Mouse (Mus musculus) hindbrain, embryonic 10.5 days (tissue): ENCODE results near the gene Nppc. TPM values are rescaled to one million over a fixed set of nuclear protein-coding genes. Genes with fewer than 3 reads are reported as not detected.

ENCODE experiments used
- DNase-seq: peaks from one replicate; pipeline ENCODE4 v3.0.0-alpha.2; 2017; ENCODE audit warnings: low spot score
- H3K27ac ChIP-seq: fragments of 300-500 bp; sonication (generic); 2 replicates; pipeline ENCODE4 v1.5.1; 2016; ENCODE audit warnings: mild to moderate bottlenecking, moderate library complexity
- H3K27me3 ChIP-seq: fragments of 300-500 bp; sonication (generic); 2 replicates; pipeline ENCODE4 v1.6.1; 2016; ENCODE audit warnings: mild to moderate bottlenecking; ENCODE audit not compliant: poor library complexity, insufficient read depth, severe bottlenecking
- H3K36me3 ChIP-seq: fragments of 300-500 bp; sonication (generic); 2 replicates; pipeline ENCODE4 v1.6.1; 2016; ENCODE audit warnings: mild to moderate bottlenecking, moderate library complexity
- H3K4me1 ChIP-seq: fragments of 300-500 bp; sonication (generic); replicated peaks from 2 replicates; pipeline ENCODE4 v1.6.1; 2016; ENCODE audit warnings: mild to moderate bottlenecking
- H3K4me3 ChIP-seq: fragments of 300-500 bp; sonication (generic); 2 replicates; pipeline ENCODE4 v1.5.1; 2016; ENCODE audit warnings: mild to moderate bottlenecking, moderate library complexity
- H3K9me3 ChIP-seq: fragments of 300-500 bp; sonication (generic); 2 replicates; pipeline ENCODE4 v1.6.1; 2016; ENCODE audit warnings: mild to moderate bottlenecking, moderate library complexity
- WGBS: fragments of 180-500 bp; shearing (Covaris S2); methylation state at CpG from one replicate; pipeline ENCODE4 v1.1.7; 2016; 5-methylcytosine and 5-hydroxymethylcytosine counted together
- polyA plus RNA-seq: library from polyadenylated mRNA; unstranded; fragments of >200 nt; fragmentation: Nextera tagmentation; extraction: Ambion mirVana; gene quantifications from 2 replicates; pipeline ENCODE4 v1.2.1, GENCODE M21; 2016

The Nppc gene
- 12.9 and 19.8 TPM in 2 replicates for polyA plus RNA-seq

DNA sequence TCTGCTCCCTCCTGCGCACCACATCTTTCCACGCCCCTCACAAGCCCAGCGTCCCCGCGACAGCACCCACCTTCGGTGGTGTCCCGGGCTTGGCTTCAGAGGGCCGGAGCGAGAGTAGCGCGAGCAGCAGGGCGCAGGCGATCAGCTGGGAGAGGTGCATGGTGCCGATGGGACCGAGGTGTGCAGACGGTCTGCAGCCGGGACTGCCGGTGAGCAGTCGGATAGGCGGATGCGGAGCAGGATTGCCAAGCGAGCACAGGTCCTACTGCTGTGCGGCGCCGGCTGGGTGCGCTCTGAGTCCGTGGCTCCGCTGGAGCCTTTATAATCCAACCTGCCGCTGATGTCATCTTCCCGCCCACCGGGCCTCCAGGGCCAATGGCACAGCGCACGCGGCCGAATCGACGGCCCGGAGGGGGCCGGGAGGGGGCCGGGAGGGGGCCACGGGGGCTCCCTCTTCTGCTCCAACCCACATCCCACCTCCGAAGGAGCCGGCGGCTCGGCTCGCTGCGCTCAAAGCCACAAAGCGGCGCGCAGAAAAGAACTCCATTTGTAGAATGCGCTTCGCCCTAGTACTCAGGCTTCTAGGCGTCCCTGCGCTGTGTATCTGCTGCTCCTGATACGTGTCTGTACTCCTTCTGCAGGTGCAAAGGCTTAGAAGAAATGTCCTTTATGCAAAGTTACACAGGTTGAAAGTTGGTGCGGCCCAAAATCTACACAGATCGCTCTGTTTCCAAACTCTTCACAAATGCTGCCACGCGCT lies at the start of gene Nppc:
Nppc (minus strand) TSS at position 293 of the 760 bp plus-strand sequence.
- H3K9me3 ChIP-seq: no peaks in the 10 kb centered on the region
- H3K27me3 ChIP-seq: peaks cover 80% of the 10 kb centered on the region
- H3K4me3 ChIP-seq: peak within 1 kb of the TSS; percentile 73
- peaks cover 25% of the 10 kb centered on the region for H3K4me1 ChIP-seq
- peak within 1 kb of the TSS; percentile 81 for H3K27ac ChIP-seq
- 4% methylated on average over 59 of the region's 59 CpGs for WGBS
- peak; percentile 82 for DNase-seq
- no peaks in the 10 kb centered on the region for H3K36me3 ChIP-seq

DNA sequence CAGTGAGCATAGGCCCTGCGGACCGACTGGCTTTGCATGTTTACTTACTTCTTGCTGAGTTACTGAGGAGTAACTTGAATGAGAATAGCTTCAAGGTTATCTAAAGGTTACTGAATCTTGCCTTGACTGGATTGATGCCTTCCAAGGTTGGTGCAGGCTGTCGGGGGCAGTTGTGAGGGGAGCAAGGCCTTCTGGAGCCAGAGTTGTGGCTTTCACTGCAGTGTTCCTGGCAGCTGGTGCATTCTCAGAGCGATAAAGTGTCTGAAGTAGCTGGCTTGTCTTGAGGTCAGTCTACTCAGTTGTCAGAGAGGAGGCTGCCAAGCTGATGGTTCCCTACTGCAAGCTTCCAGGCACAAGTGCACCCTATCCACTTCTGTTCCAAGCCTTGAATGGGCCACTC lies 49.0 kb upstream of the Nppc start:
- no peaks in the 10 kb centered on the region for H3K27me3 ChIP-seq
- 95% methylated on average over 4 of the region's 4 CpGs for WGBS

DNA sequence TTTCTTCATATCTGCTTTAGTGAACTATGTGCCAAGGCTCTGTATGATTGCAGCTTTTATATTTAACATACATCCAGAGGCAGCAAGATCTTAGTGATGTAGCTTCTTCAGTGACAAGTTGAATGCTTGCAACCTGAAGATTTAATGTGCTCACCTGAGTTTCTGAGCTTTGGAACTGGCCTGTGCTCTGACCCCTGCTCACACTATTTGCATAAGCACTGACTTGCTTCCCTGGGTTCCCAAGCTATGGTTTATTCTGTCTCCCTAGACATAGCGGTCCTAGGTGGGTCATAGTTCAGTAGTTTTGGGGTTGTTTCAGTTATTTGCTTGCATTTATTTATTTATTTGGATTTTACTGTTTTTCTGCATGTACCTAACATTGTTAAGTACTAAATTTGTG lies 47.8 kb upstream of the Nppc start:
- H3K4me1 ChIP-seq: no peaks in the 10 kb centered on the region
- H3K27me3 ChIP-seq: no peaks in the 10 kb centered on the region
- no peak for DNase-seq
- no peak overlapping the region for H3K27ac ChIP-seq
- H3K9me3 ChIP-seq: no peaks in the 10 kb centered on the region
- no peak overlapping the region for H3K4me3 ChIP-seq
- WGBS: 90% methylated on average over 1 of the region's 1 CpGs
- H3K36me3 ChIP-seq: no peaks in the 10 kb centered on the region; the same call in 1 of the 2 replicates

More for the DNA sequence above, 49.0 kb upstream of the Nppc start:
- Histone ChIP-seq H3K4me3 (no peak overlapping the region), H3K36me3 (no peaks in the 10 kb centered on the region; the same call in 1 of the 2 replicates), H3K4me1 (no peaks in the 10 kb centered on the region), H3K27ac (no peak overlapping the region), H3K9me3 (no peaks in the 10 kb centered on the region)
- DNase-seq: no peak

DNA sequence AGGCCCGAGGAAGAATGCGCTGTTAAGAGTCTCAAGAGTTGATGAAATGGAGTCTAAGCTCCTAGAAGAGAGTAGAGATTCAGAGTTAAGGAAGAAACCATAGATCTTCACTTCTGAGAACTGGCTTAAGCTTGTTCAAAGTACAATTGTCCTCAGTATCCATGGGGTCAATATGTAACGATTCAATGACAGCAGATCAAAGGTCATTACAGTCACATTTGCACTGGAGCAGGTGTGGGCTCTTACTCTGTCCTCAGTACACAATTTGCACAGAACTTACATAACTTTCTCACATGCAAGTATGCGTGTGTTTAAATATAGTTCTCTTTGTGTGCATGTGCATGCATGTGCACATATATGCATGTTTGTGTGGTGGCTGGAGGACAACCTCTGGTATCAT lies 42.7 kb upstream of the Nppc start:
- DNase-seq: no peak
- Histone ChIP-seq H3K4me1 (no peaks in the 10 kb centered on the region), H3K4me3 (no peak overlapping the region), H3K9me3 (no peaks in the 10 kb centered on the region), H3K27me3 (no peaks in the 10 kb centered on the region), H3K36me3 (no peaks in the 10 kb centered on the region; the same call in 1 of the 2 replicates), H3K27ac (no peak overlapping the region)
- 93% methylated on average over 4 of the region's 4 CpGs for WGBS

DNA sequence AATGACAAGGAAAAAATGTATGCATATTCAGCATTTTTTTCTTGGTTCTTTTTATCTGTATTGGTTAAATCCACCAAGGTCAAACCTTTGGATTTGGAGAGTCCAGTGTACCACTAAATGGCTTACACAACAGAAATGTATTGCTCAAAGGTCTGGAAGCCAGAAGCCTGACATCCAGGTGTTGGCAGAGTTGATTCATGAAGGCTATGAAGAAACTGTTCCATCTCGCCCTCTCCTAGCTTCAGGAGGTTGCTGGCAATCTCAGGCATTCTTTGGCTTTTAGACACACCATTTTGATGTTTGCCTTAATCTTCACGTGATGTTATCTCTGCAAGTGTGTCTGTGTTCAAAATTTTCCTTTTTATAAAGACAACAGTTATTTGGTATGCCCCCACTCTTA lies 41.7 kb upstream of the Nppc start:
- H3K4me1 ChIP-seq: no peaks in the 10 kb centered on the region
- H3K27me3 ChIP-seq: no peaks in the 10 kb centered on the region
- H3K36me3 ChIP-seq: no peaks in the 10 kb centered on the region; the same call in 1 of the 2 replicates
- H3K9me3 ChIP-seq: no peaks in the 10 kb centered on the region
- WGBS: 89% methylated on average over 2 of the region's 2 CpGs
- H3K4me3 ChIP-seq: no peak overlapping the region
- no peak for DNase-seq
- H3K27ac ChIP-seq: no peak overlapping the region

DNA sequence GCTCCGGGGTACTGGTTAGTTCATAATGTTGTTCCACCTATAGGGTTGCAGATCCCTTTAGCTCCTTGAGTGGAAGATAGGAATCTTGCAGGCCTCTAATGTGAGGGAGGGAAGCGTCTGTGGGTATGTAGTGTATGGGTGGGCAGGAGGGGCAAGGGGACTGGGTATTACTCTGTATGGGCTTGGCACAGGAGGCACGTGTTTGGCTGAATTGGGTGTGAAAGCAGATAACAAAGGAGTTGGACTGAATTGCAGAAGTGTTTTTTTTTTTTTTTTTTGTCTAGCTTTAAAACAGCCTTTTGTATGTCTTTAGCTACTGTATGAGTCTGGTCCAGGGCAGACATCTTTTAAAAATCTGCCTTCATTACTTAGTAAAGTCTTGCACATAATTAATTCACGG lies 39.2 kb upstream of the Nppc start:
- Histone ChIP-seq H3K27me3 (no peaks in the 10 kb centered on the region), H3K36me3 (no peaks in the 10 kb centered on the region), H3K9me3 (no peaks in the 10 kb centered on the region), H3K4me1 (peaks cover 16% of the 10 kb centered on the region), H3K4me3 (no peak overlapping the region), H3K27ac (no peak overlapping the region)
- WGBS: 85% methylated on average over 4 of the region's 4 CpGs
- DNase-seq: no peak

DNA sequence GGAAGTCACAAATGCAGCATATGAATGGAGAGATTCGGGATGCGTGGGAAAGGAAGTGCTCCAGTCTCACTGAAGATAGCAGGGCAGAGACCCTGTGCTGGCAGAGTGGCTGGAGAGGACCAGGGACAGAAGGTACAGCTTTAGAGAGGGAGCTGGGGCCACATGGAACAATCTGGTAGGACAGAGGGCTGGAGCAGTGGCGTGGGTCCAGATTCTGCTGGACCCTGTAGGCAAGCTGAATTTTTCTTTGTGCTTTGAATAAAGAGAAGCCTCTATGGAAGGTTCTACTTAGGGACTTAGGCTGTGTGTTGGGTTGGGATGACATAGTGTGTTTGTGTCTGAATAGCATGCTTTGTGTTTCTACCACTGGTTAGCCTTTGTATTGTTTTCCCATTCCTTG lies 35.1 kb upstream of the Nppc start:
- peak overlapping the region; percentile 53; the same call in 1 of the 2 replicates for H3K27ac ChIP-seq
- peak overlapping the region; percentile 13; the same call in 1 of the 2 replicates for H3K4me3 ChIP-seq
- H3K9me3 ChIP-seq: no peaks in the 10 kb centered on the region
- peaks cover 32% of the 10 kb centered on the region for H3K4me1 ChIP-seq
- H3K27me3 ChIP-seq: no peaks in the 10 kb centered on the region
- no peak for DNase-seq
- no peaks in the 10 kb centered on the region for H3K36me3 ChIP-seq
- WGBS: 83% methylated on average over 3 of the region's 3 CpGs

DNA sequence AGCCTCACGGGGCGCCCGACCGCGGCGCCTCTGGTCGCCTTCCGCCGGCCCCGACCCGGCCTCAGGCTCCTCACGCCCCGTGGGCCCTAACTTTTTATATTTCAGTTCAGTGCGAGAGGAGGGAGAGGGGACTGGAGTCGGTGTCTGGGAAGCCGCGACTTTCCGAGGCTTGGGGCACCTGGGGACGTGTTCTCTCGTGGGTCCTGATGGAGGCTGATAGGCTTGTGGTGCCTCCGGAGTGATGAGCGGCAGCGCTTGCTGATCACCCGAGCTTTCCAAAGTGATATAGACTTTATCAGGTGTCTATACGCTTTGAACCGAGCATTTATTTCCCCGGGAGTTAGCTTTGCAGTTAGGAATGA lies 33.6 kb upstream of the Nppc start:
- under 1% methylated on average over 27 of the region's 27 CpGs for WGBS
- H3K36me3 ChIP-seq: no peaks in the 10 kb centered on the region
- no peak for DNase-seq
- H3K27me3 ChIP-seq: no peaks in the 10 kb centered on the region
- H3K9me3 ChIP-seq: no peaks in the 10 kb centered on the region
- H3K27ac ChIP-seq: peak overlapping the region; percentile 97
- peaks cover 32% of the 10 kb centered on the region for H3K4me1 ChIP-seq
- peak overlapping the region; percentile 95 for H3K4me3 ChIP-seq

DNA sequence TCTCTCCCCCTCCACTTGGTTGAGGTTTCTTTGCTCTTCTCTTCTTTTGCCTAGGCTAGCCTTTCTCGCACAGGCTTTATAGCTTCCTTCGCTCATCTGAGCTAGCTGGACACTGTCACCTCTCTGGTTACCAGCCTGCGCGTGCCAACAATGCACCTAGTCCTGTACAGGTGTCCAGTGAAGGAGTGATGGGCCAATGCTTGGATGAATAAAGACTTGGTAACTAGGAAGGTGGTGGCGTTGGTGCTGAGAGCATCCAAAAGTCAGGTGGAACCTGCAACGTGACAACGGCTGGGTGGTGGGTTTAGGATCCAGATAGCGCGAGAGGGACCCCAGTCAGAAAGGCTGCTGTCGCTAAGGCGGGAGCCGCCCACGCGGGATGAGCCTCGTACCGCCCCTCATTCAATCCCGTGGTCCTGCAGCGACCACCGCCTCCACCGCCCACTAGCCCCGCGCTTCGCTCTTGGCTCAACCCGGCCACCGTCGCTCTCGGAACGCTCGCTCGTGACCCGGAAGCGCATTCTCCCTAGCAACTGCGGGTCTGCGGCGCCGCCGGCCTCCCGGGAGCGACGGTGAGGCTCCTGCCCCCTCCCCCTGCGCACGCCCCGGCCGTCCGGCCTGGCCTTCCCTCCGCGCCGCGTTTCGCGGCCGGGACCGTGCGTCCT lies 33.1 kb upstream of the Nppc start, which contains the start of gene Dis3l2:
Dis3l2 (plus strand) TSS at position 509 of the 665 bp plus-strand sequence.
- Histone ChIP-seq H3K27me3 (no peaks in the 10 kb centered on the region), H3K4me1 (peaks cover 32% of the 10 kb centered on the region), H3K9me3 (no peaks in the 10 kb centered on the region), H3K27ac (peak within 1 kb of the TSS; percentile 97), H3K36me3 (no peaks in the 10 kb centered on the region), H3K4me3 (peak within 1 kb of the TSS; percentile 95)
- DNase-seq: peak; percentile 92
- WGBS: 3% methylated on average over 54 of the region's 54 CpGs

DNA sequence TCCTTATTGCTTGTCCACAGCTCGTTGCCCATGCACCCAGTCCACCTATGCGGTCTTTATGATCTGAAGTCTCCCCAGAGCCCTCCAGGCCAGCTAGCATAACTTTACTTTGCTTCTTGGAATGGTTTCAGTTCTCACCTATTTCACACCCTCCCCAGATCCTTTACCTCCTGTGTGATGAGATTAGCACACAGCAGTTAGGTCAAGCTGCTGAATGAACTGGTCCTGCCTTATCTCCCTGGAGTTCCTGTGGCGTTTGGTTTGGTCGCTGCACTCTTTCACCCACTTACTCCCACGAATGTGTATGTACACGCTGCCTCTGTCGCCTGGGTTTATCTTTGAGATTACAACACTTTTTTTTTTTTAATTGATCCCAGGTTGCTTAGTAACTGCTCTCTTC lies 30.0 kb upstream of the Nppc start:
- H3K9me3 ChIP-seq: no peaks in the 10 kb centered on the region
- no peak overlapping the region for H3K4me3 ChIP-seq
- 80% methylated on average over 7 of the region's 7 CpGs for WGBS
- H3K27me3 ChIP-seq: no peaks in the 10 kb centered on the region
- H3K4me1 ChIP-seq: peaks cover 24% of the 10 kb centered on the region
- H3K27ac ChIP-seq: no peak overlapping the region
- no peaks in the 10 kb centered on the region for H3K36me3 ChIP-seq
- DNase-seq: no peak

DNA sequence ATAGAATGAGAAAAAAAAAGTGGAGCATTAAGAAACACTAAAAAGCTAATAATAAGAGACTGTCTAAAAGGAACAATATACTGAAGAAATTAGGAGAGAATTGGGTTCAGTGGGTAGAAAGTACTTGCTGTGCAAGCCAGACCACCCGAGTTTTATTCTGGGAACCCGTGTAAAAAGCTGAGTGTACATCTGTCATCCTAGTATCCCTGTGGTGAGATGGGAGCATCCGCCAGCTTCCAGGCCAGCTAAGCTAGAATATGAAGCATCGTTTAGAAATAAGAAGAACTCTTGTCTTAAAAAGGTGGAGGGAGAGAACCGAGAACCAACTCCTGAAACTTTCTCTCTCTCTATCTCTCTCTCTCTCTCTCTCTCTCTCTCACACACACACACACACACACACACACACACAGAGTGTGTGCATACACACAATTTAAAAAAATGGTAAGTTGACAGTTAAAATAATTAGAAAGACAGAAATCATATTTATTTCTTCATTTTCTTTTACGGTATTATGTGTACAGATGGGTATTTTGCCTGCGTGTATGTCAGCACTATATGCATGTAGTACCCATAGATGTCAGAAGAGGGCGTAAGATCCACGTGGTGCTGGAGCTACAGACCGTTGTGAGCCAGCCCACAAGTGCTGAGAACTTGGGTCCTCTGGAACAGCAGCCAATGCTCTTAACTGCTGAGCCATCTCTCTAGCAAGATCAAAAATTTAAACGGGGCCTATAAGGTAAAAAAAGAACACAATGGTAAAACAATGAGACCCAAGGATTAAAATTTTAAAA lies 29.2 kb upstream of the Nppc start:
- 68% methylated on average over 11 of the region's 11 CpGs for WGBS
- Histone ChIP-seq H3K27me3 (no peaks in the 10 kb centered on the region), H3K9me3 (no peaks in the 10 kb centered on the region), H3K4me1 (peaks cover 16% of the 10 kb centered on the region), H3K36me3 (no peaks in the 10 kb centered on the region), H3K4me3 (no peak overlapping the region), H3K27ac (no peak overlapping the region)
- no peak for DNase-seq

DNA sequence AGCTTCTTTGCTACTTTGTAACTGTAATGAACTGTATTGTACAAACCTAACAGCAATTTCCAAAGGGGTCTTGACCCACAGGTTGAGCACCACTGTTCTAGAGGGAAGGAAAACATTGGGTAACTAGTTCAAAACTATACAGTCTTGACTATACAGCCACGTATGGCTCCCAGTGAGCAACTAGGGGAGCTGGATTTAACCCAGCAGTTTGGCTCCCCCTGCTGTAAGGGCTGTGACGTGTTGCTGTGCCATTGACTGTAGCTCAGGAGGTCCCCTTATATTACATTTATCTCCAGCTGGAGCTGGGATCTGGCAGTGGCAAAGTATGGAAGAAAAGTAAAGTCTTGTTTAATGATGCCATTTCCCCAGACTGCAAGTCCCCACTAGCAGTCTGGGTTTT lies 28.4 kb upstream of the Nppc start:
- no peak for DNase-seq
- H3K4me3 ChIP-seq: no peak overlapping the region
- H3K4me1 ChIP-seq: peaks cover 9% of the 10 kb centered on the region
- 30% methylated on average over 2 of the region's 2 CpGs for WGBS
- no peak overlapping the region for H3K27ac ChIP-seq
- H3K9me3 ChIP-seq: no peaks in the 10 kb centered on the region
- H3K27me3 ChIP-seq: no peaks in the 10 kb centered on the region
- H3K36me3 ChIP-seq: no peaks in the 10 kb centered on the region

DNA sequence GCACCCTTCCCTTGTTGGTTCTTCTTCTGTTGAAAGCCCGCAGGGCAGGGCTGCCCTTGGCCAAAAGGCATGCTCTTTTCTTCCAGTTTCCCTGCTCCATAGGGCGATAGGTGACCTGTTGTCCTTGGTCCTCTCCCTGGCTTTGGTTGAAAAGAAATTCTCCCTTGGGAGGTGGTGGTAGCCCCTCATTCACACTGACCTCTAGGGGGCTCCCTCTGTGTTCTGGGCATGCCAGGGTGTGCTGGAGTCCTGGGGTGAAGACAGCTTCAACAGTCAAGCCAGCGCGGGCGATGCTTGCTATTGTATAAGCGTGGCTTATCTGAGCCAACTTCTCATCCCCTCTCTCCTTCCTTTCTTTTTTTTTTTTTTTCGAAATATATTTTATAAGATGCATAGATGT lies 26.6 kb upstream of the Nppc start:
- no peak overlapping the region for H3K27ac ChIP-seq
- H3K27me3 ChIP-seq: no peaks in the 10 kb centered on the region
- no peak for DNase-seq
- H3K4me1 ChIP-seq: no peaks in the 10 kb centered on the region
- 55% methylated on average over 7 of the region's 7 CpGs for WGBS
- H3K9me3 ChIP-seq: no peaks in the 10 kb centered on the region
- H3K4me3 ChIP-seq: no peak overlapping the region
- no peaks in the 10 kb centered on the region for H3K36me3 ChIP-seq
